Mouse (Mus musculus) heart, embryonic 11.5 days (tissue): ENCODE results near the gene Mnd1. TPM values are rescaled to one million over a fixed set of nuclear protein-coding genes. Genes with fewer than 3 reads are reported as not detected.
A peak's percentile ranks its signal among the peaks of the same experiment; 100 is the strongest.

Experiments
- ATAC-seq: fragments of 200-750 bp; cut with Nextera tagmentation; replicated peaks from 2 replicates; pipeline ENCODE4 v1.8.0; 2017; ENCODE audit warnings: moderate library complexity; ENCODE audit not compliant: insufficient number of reproducible peaks, low FRiP score, low TSS enrichment
- H3K27ac ChIP-seq: fragments of 300-500 bp; sonication (generic); 2 replicates; pipeline ENCODE4 v1.5.1; 2014; ENCODE audit warnings: mild to moderate bottlenecking, low read depth, low read length
- H3K27me3 ChIP-seq: fragments of 300-500 bp; sonication (generic); 2 replicates; pipeline ENCODE4 v1.6.1; 2014; ENCODE audit warnings: mild to moderate bottlenecking, low read length, mixed read lengths; ENCODE audit not compliant: control insufficient read depth, insufficient read depth
- H3K36me3 ChIP-seq: fragments of 300-500 bp; sonication (generic); 2 replicates; pipeline ENCODE4 v1.6.1; 2014; ENCODE audit warnings: mild to moderate bottlenecking, low read length, moderate library complexity, mixed read lengths; ENCODE audit not compliant: control insufficient read depth, insufficient read depth
- H3K4me1 ChIP-seq: fragments of 300-500 bp; sonication (generic); 2 replicates; pipeline ENCODE4 v1.6.1; 2014; ENCODE audit warnings: low read length; ENCODE audit not compliant: control insufficient read depth, insufficient read depth
- H3K4me2 ChIP-seq: fragments of 300-500 bp; sonication (generic); 2 replicates; pipeline ENCODE4 v1.6.1; 2014; ENCODE audit warnings: mild to moderate bottlenecking, moderate library complexity
- H3K4me3 ChIP-seq: fragments of 300-500 bp; sonication (generic); 2 replicates; pipeline ENCODE4 v1.5.1; 2014; ENCODE audit warnings: low read depth, low read length
- H3K9ac ChIP-seq: fragments of 300-500 bp; sonication (generic); 2 replicates; pipeline ENCODE4 v1.6.1; 2014; ENCODE audit warnings: mild to moderate bottlenecking, low read depth, low read length, moderate library complexity
- H3K9me3 ChIP-seq: fragments of 300-500 bp; sonication (generic); replicated peaks from 2 replicates; pipeline ENCODE4 v1.6.1; 2016; ENCODE audit warnings: low read length; ENCODE audit not compliant: control insufficient read depth
- WGBS: fragments of 180-500 bp; shearing (Covaris S2); extraction: QIAGEN DNeasy Blood & Tissue Kit; methylation state at CpG from one replicate; pipeline ENCODE4 v1.1.7; 2014; ENCODE audit not compliant: insufficient replicate concordance; 5-methylcytosine and 5-hydroxymethylcytosine counted together
- polyA plus RNA-seq: library from polyadenylated mRNA; unstranded; fragments of >200 nt; fragmentation: Nextera tagmentation; extraction: Ambion mirVana; gene quantifications from 2 replicates; pipeline ENCODE4 v1.2.1, GENCODE M21; 2014

Gene Mnd1
- polyA plus RNA-seq, result 9.4 and 12.0 TPM in 2 replicates

DNA sequence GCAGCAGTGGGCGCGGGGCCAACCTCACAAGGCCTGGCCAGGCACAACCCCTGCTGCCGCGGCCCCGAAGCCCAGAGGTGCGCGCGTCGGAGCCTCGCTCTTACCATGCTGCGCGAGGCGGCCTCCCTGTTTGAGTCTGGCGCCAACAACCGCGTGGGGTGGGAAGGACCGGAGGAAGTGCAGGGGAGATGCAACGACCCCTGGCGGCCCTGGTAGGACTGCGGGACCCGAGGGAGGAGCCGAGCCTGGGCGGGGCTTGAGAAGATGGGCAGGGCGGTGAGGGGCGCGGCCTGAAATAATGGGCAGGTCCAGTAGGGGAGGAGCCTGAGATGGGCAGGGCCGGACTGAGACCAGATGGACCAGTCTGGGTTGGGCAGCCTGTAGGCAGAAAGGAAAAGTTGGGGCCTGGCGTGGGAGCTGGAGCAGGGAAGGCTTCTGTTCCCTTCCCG, at the start of gene Mnd1:
Gene Mnd1 (minus strand): TSS at position 229 of the 449 bp plus-strand sequence.
- H3K27me3 ChIP-seq, result no peaks in the 10 kb centered on the region
- H3K4me3 ChIP-seq, result peak within 1 kb of the TSS; percentile 47
- WGBS, result under 1% methylated on average over 29 of the region's 29 CpGs
- no peaks in the 10 kb centered on the region for H3K4me1 ChIP-seq
- H3K27ac ChIP-seq, result no peak within 1 kb of the TSS
- ATAC-seq, result peak; percentile 100
- no peaks in the 10 kb centered on the region for H3K36me3 ChIP-seq
- no peaks in the 10 kb centered on the region for H3K9me3 ChIP-seq
- H3K4me2 ChIP-seq, result peak within 1 kb of the TSS; percentile 99
- peak within 1 kb of the TSS; percentile 81 for H3K9ac ChIP-seq

DNA sequence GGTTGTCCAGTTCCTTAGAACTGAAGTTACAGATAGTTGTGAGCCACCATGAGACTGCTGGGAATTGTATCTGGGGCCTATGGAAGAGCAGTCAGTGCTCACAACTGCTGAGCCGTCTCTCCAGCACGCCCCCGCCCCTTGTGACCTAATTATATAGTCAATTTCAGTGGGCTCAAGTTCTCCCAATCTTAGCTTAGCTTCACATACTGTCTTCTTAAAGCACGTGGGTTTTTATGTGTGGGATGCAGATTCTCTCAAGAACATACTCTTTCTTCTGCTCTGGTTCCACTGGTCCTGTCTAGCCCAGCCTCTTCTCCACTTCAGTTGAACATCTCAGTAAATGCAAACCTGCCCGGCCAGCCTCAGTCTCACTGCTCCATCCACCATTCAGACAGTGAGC, 49.1 kb upstream of the Mnd1 start:
- Histone ChIP-seq H3K9me3 (no peaks in the 10 kb centered on the region), H3K27me3 (no peaks in the 10 kb centered on the region), H3K9ac (no peak overlapping the region), H3K4me3 (no peak overlapping the region), H3K4me2 (no peak overlapping the region), H3K36me3 (no peaks in the 10 kb centered on the region), H3K4me1 (no peaks in the 10 kb centered on the region), H3K27ac (no peak overlapping the region)
- no peak for ATAC-seq
- WGBS, result 77% methylated on average over 5 of the region's 5 CpGs

DNA sequence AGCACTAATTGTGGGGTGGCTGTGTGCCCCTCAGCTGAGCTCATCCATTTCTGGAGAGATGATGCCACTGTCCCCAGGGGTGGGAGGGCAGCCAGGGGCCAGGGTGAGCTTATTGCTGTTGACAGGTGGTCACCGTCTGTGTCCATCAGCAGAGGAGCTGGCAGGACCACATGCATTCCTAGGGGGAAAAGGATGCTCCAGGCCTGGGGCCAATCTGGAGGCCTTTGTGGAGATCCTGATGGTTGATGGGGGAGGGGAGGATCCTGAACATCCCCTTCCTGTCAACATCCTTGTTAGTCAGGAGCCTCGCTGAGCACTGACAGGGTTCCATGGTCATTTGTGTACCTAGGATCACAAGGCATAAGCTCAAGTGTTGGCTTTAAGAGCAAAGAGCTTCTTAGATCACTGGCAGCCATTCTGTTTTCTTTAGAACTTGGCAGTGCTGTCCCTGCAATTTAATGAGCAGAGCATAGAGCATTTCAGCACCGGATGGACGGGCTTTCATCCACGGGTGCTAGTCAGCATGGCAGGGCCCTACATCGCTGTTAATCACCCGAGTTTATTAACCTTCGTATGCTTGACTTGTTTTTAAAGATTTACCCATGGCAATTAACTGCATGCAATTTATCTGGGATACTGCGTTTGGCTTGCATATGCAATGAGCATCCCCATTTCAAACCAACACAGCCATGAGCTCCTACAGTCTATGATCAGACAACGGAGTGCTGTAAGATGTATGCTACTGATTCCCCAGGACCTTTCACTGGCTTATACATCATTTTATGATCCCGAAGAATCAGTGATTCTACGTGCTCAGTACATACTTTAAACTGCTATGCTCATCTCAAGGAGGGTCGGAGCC, 45.2 kb upstream of the Mnd1 start:
- Histone ChIP-seq H3K4me2 (no peak overlapping the region), H3K27ac (no peak overlapping the region), H3K4me1 (no peaks in the 10 kb centered on the region), H3K9ac (no peak overlapping the region), H3K9me3 (no peaks in the 10 kb centered on the region), H3K27me3 (no peaks in the 10 kb centered on the region), H3K36me3 (no peaks in the 10 kb centered on the region), H3K4me3 (no peak overlapping the region)
- 70% methylated on average over 13 of the region's 13 CpGs for WGBS
- no peak for ATAC-seq

DNA sequence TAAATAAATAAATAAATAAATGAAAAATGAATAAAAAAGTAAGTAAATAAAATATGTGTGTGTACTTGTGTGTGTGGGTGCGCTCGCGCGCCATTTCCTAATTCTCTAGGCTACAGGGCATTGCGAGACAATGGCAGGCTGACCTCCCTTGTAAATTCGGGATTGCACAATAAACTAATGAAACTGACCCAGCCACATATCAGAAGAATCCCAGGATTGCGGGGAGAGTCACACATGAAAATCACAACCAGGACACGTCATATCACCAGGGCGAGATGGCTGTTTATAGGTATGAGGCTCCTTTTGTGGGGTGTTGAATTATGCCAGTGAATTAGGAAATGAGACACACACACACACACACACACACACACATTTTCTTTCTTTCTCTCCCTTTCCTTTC, 43.9 kb upstream of the Mnd1 start:
- ATAC-seq, result no peak
- Histone ChIP-seq H3K27ac (no peak overlapping the region), H3K9ac (no peak overlapping the region), H3K36me3 (no peaks in the 10 kb centered on the region), H3K4me2 (no peak overlapping the region), H3K27me3 (no peaks in the 10 kb centered on the region), H3K4me3 (no peak overlapping the region), H3K9me3 (no peaks in the 10 kb centered on the region), H3K4me1 (no peaks in the 10 kb centered on the region)
- 88% methylated on average over 9 of the region's 9 CpGs for WGBS

DNA sequence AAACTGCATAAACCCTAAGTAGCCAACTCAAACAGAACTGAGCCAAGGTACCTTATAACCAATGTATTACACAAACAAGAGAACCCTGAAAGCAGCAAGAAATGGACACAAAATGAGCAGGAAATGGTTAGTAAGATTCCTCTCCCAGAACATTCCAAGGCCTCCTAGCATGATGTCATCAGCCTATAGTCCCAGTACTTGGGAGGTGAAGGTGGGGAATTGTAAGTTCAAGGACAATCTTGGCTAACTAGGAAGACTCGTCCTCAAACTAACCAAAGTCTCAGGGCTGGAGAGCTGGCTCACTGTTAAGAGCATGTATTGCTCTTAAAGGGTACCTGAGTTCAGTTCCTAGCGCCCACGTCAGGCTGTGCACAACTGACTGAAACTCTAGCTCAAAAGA, 42.6 kb upstream of the Mnd1 start:
- Histone ChIP-seq H3K36me3 (no peaks in the 10 kb centered on the region), H3K4me1 (no peaks in the 10 kb centered on the region), H3K4me2 (no peak overlapping the region), H3K4me3 (no peak overlapping the region), H3K27me3 (no peaks in the 10 kb centered on the region), H3K9me3 (no peaks in the 10 kb centered on the region), H3K9ac (no peak overlapping the region), H3K27ac (no peak overlapping the region)
- WGBS, result 88% methylated on average over 3 of the region's 3 CpGs
- ATAC-seq, result no peak

DNA sequence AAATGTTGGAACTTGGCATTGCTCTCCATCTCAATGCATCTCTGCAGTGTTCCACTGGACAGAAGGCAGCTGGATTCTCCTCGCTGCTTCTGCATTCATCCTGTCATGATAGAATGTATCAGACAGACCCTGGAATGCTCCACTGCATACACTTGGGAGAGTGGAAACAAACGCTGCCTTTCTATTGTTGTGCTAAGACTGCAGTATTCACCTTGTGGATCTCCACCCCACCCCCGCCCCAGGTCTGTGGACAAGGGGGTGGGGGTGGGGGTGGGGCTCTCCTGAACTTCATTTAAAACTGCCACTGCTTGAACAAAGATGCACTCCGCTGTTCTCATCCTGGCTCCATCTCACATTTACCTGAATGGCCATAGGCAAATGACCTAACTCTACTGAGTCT, 38.3 kb upstream of the Mnd1 start:
- Histone ChIP-seq H3K4me2 (no peak overlapping the region), H3K27ac (no peak overlapping the region), H3K27me3 (peaks cover 13% of the 10 kb centered on the region), H3K4me3 (no peak overlapping the region), H3K9ac (no peak overlapping the region), H3K4me1 (0 out of 2 replicates have a peak, but pooled peaks cover 2% of the 10 kb centered on the region), H3K36me3 (no peaks in the 10 kb centered on the region), H3K9me3 (no peaks in the 10 kb centered on the region)
- 55% methylated on average over 4 of the region's 4 CpGs for WGBS
- no peak for ATAC-seq

DNA sequence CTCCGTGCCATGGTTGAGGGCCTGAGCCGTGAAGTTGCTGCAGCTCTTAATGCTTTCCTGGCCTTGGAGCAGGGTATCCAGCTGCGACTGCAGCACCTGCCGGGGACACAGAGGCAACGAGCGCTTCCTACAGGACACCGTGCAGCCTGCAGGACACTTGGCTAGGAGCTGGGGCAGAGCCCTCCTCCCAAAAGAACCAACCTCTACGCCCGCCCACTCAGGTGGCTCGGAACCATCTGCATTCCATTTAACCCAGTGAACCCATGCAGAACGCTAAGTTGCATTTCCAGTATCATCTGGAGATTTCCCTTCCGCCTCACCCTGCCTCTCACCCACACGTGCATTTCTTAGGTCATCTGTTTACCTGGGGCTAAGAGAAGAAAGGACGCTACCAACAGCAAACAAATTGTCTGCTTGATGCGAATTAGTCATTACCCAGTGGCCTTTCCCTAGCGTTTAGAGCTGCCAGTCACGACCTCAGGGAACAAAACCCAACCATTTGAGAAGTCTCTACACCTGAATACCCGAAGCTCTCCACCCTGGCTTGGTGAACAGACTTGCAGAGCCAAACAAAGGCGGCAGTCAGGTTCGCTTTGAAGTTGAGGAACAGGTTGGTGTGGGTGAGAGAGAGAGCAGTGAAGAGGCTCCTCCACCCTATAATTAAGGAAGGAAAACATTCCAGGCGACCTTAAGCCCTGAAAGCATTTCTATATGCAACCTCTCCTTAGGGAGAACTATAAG, 35.7 kb upstream of the Mnd1 start:
- Histone ChIP-seq H3K27ac (no peak overlapping the region), H3K4me1 (0 out of 2 replicates have a peak, but pooled peaks cover 2% of the 10 kb centered on the region), H3K9ac (peak overlapping the region; percentile 61; the same call in 1 of the 2 replicates), H3K9me3 (no peaks in the 10 kb centered on the region), H3K4me2 (peak overlapping the region; percentile 65), H3K4me3 (peak overlapping the region; percentile 55), H3K36me3 (no peaks in the 10 kb centered on the region), H3K27me3 (peaks cover 13% of the 10 kb centered on the region)
- ATAC-seq, result 0 out of 2 replicates have a peak, but pooled peaks have one; percentile 46
- WGBS, result 35% methylated on average over 21 of the region's 21 CpGs

DNA sequence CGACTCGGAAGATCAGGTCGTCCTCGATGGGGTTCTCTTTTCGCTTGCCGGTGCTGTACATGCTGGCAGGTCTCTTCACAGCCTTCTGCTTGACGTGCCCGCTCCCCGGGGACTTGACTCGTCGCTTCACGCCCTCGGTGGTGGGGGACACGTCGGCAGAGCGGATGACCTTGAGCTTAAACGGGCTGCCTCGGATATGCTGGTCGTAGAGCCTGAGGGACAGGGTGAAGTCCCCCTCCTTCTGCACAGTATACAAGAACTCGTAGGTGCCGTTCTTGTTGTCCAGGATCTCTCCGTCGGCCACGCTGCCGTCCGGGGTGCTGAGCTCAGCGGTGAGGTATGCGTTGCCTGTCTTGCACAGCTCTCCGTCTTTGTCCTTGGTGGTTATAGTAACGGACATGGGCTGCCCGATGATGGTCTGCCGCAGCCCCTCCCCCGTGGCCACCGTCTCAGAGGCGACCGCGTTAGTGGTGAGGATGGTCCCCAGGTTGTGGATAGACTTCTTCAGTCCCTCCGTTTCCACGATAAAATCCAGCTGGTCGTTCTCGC, 35.0 kb upstream of the Mnd1 start:
- peak overlapping the region; percentile 61 for H3K9ac ChIP-seq
- peak overlapping the region; percentile 65 for H3K4me2 ChIP-seq
- H3K27ac ChIP-seq, result no peak overlapping the region
- ATAC-seq, result peak; percentile 63; the same call in 1 of the 2 replicates
- H3K4me1 ChIP-seq, result 0 out of 2 replicates have a peak, but pooled peaks cover 2% of the 10 kb centered on the region
- peak overlapping the region; percentile 55 for H3K4me3 ChIP-seq
- no peaks in the 10 kb centered on the region for H3K36me3 ChIP-seq
- H3K27me3 ChIP-seq, result peaks cover 13% of the 10 kb centered on the region
- WGBS, result 4% methylated on average over 41 of the region's 41 CpGs
- H3K9me3 ChIP-seq, result no peaks in the 10 kb centered on the region
